Mouse (Mus musculus) hindbrain, embryonic 12.5 days (tissue): ENCODE data around the gene Zfp536. TPM values are rescaled to one million over a fixed set of nuclear protein-coding genes. Genes with fewer than 3 reads are reported as not detected.

ENCODE experiments used
- ATAC-seq: fragments of 200-750 bp; cut with Nextera tagmentation; 2 replicates; pipeline ENCODE4 v1.8.0; 2017; ENCODE audit warnings: moderate TSS enrichment; ENCODE audit not compliant: low FRiP score
- H3K27ac ChIP-seq: fragments of 300-500 bp; sonication (generic); 2 replicates; pipeline ENCODE4 v1.5.1; 2016; ENCODE audit warnings: mild to moderate bottlenecking
- H3K27me3 ChIP-seq: fragments of 300-500 bp; sonication (generic); 2 replicates; pipeline ENCODE4 v1.6.1; 2016; ENCODE audit warnings: mild to moderate bottlenecking
- H3K36me3 ChIP-seq: fragments of 300-500 bp; sonication (generic); 2 replicates; pipeline ENCODE4 v1.6.1; 2016; ENCODE audit warnings: mild to moderate bottlenecking
- H3K4me1 ChIP-seq: fragments of 300-500 bp; sonication (generic); 2 replicates; pipeline ENCODE4 v1.6.1; 2016
- H3K4me2 ChIP-seq: fragments of 300-500 bp; sonication (generic); replicated peaks from 2 replicates; pipeline ENCODE4 v1.6.1; 2016; ENCODE audit warnings: mild to moderate bottlenecking
- H3K4me3 ChIP-seq: fragments of 300-500 bp; sonication (generic); 2 replicates; pipeline ENCODE4 v1.5.1; 2016; ENCODE audit warnings: mild to moderate bottlenecking
- H3K9ac ChIP-seq: fragments of 300-500 bp; sonication (generic); 2 replicates; pipeline ENCODE4 v1.6.1; 2016; ENCODE audit warnings: mild to moderate bottlenecking, moderate library complexity
- H3K9me3 ChIP-seq: fragments of 300-500 bp; sonication (generic); replicated peaks from 2 replicates; pipeline ENCODE4 v1.6.1; 2016; ENCODE audit warnings: mild to moderate bottlenecking
- WGBS: fragments of 180-500 bp; shearing (Covaris S2); methylation state at CpG from one replicate; pipeline ENCODE4 v1.1.7; 2016; 5-methylcytosine and 5-hydroxymethylcytosine counted together
- polyA plus RNA-seq: library from polyadenylated mRNA; unstranded; fragments of >200 nt; fragmentation: Nextera tagmentation; extraction: Ambion mirVana; gene quantifications from 2 replicates; pipeline ENCODE4 v1.2.1, GENCODE M21; 2016

Zfp536 gene
- polyA plus RNA-seq, 1 experiment from 2014 or later: 49.1 TPM

GRCm38 (mm10) chr7:37581262-37581661, 192.2 kb downstream of the Zfp536 start:
- Histone ChIP-seq H3K9ac (no peak overlapping the region), H3K4me1 (peaks cover 3% of the 10 kb centered on the region), H3K9me3 (no peaks in the 10 kb centered on the region), H3K27me3 (no peaks in the 10 kb centered on the region), H3K27ac (no peak overlapping the region), H3K4me2 (no peak overlapping the region), H3K4me3 (no peak overlapping the region), H3K36me3 (no peaks in the 10 kb centered on the region)
- no peak for ATAC-seq
- 79% methylated on average over 3 of the region's 3 CpGs for WGBS

- H3K9me3 ChIP-seq: no peaks in the 10 kb centered on the region
- no peak for ATAC-seq
- H3K4me1 ChIP-seq: peaks cover 3% of the 10 kb centered on the region
- H3K27me3 ChIP-seq: no peaks in the 10 kb centered on the region
- no peak overlapping the region for H3K9ac ChIP-seq
- no peaks in the 10 kb centered on the region for H3K36me3 ChIP-seq
- H3K4me3 ChIP-seq: no peak overlapping the region
- no peak overlapping the region for H3K4me2 ChIP-seq
- 55% methylated on average over 5 of the region's 5 CpGs for WGBS
- no peak overlapping the region for H3K27ac ChIP-seq
These were observed 192.9 kb downstream of the Zfp536 start for GRCm38 (mm10) chr7:37580554-37580953.

GRCm38 (mm10) chr7:37572021-37572420, 201.4 kb downstream of the Zfp536 start:
- Histone ChIP-seq H3K4me3 (no peak overlapping the region), H3K9ac (no peak overlapping the region), H3K4me1 (peaks cover 19% of the 10 kb centered on the region), H3K27ac (no peak overlapping the region), H3K36me3 (peaks cover 16% of the 10 kb centered on the region), H3K4me2 (no peak overlapping the region), H3K9me3 (no peaks in the 10 kb centered on the region), H3K27me3 (no peaks in the 10 kb centered on the region)
- no peak for ATAC-seq
- 97% methylated on average over 7 of the region's 7 CpGs for WGBS

- Histone ChIP-seq H3K4me3 (no peak overlapping the region), H3K4me2 (no peak overlapping the region), H3K9ac (no peak overlapping the region), H3K4me1 (peaks cover 48% of the 10 kb centered on the region), H3K9me3 (no peaks in the 10 kb centered on the region), H3K36me3 (peaks cover 16% of the 10 kb centered on the region), H3K27ac (no peak overlapping the region), H3K27me3 (no peaks in the 10 kb centered on the region)
- 76% methylated on average over 31 of the region's 31 CpGs for WGBS
- ATAC-seq: no peak
These were observed 204.5 kb downstream of the Zfp536 start for GRCm38 (mm10) chr7:37568811-37569500.

GRCm38 (mm10) chr7:37568041-37568440, 205.4 kb downstream of the Zfp536 start:
- 84% methylated on average over 14 of the region's 14 CpGs for WGBS
- no peak overlapping the region for H3K4me2 ChIP-seq
- no peak for ATAC-seq
- H3K9ac ChIP-seq: no peak overlapping the region
- H3K27ac ChIP-seq: no peak overlapping the region
- no peaks in the 10 kb centered on the region for H3K9me3 ChIP-seq
- H3K4me1 ChIP-seq: peaks cover 54% of the 10 kb centered on the region
- H3K4me3 ChIP-seq: no peak overlapping the region
- H3K36me3 ChIP-seq: peaks cover 16% of the 10 kb centered on the region
- H3K27me3 ChIP-seq: no peaks in the 10 kb centered on the region

- no peak overlapping the region for H3K4me3 ChIP-seq
- peak overlapping the region; percentile 7 for H3K4me2 ChIP-seq
- H3K4me1 ChIP-seq: peaks cover 71% of the 10 kb centered on the region
- no peaks in the 10 kb centered on the region for H3K27me3 ChIP-seq
- ATAC-seq: peak; percentile 13; the same call in 1 of the 2 replicates
- H3K9ac ChIP-seq: no peak overlapping the region
- no peaks in the 10 kb centered on the region for H3K9me3 ChIP-seq
- H3K36me3 ChIP-seq: peaks cover 16% of the 10 kb centered on the region
- 10% methylated on average over 9 of the region's 9 CpGs for WGBS
- peak overlapping the region; percentile 70 for H3K27ac ChIP-seq
These were observed 207.4 kb downstream of the Zfp536 start for GRCm38 (mm10) chr7:37566019-37566418.

GRCm38 (mm10) chr7:37565371-37565770, 208.1 kb downstream of the Zfp536 start:
- no peaks in the 10 kb centered on the region for H3K27me3 ChIP-seq
- H3K9me3 ChIP-seq: no peaks in the 10 kb centered on the region
- WGBS: 35% methylated on average over 8 of the region's 8 CpGs
- peak overlapping the region; percentile 7 for H3K4me2 ChIP-seq
- H3K4me3 ChIP-seq: no peak overlapping the region
- H3K4me1 ChIP-seq: peaks cover 76% of the 10 kb centered on the region
- H3K9ac ChIP-seq: no peak overlapping the region
- H3K27ac ChIP-seq: peak overlapping the region; percentile 70
- no peak for ATAC-seq
- H3K36me3 ChIP-seq: peaks cover 16% of the 10 kb centered on the region

- Histone ChIP-seq H3K4me3 (no peak overlapping the region), H3K9me3 (no peaks in the 10 kb centered on the region), H3K9ac (peak overlapping the region; percentile 33; the same call in 1 of the 2 replicates), H3K36me3 (peaks cover 16% of the 10 kb centered on the region), H3K4me1 (peaks cover 80% of the 10 kb centered on the region), H3K27me3 (no peaks in the 10 kb centered on the region), H3K4me2 (peak overlapping the region; percentile 29), H3K27ac (peak overlapping the region; percentile 81)
- 4% methylated on average over 10 of the region's 10 CpGs for WGBS
- no peak for ATAC-seq
These were observed 208.8 kb downstream of the Zfp536 start for GRCm38 (mm10) chr7:37564644-37565043.

GRCm38 (mm10) chr7:37563831-37564400, 209.5 kb downstream of the Zfp536 start:
- no peak overlapping the region for H3K4me3 ChIP-seq
- 0 out of 2 replicates have a peak overlapping the region, but pooled peaks have one; percentile 29 for H3K4me2 ChIP-seq
- no peak for ATAC-seq
- H3K27ac ChIP-seq: peak overlapping the region; percentile 81
- no peaks in the 10 kb centered on the region for H3K27me3 ChIP-seq
- 12% methylated on average over 6 of the region's 6 CpGs for WGBS
- H3K9me3 ChIP-seq: no peaks in the 10 kb centered on the region
- H3K36me3 ChIP-seq: peaks cover 14% of the 10 kb centered on the region
- H3K4me1 ChIP-seq: peaks cover 78% of the 10 kb centered on the region
- 0 out of 2 replicates have a peak overlapping the region, but pooled peaks have one; percentile 33 for H3K9ac ChIP-seq

- peaks cover 7% of the 10 kb centered on the region; the same call in 1 of the 2 replicates for H3K36me3 ChIP-seq
- WGBS: 5% methylated on average over 8 of the region's 8 CpGs
- H3K4me3 ChIP-seq: no peak overlapping the region
These were observed 210.3 kb downstream of the Zfp536 start for GRCm38 (mm10) chr7:37563171-37563574.

GRCm38 (mm10) chr7:37562505-37562904, 210.9 kb downstream of the Zfp536 start:
- WGBS: 16% methylated on average over 7 of the region's 7 CpGs
- H3K9me3 ChIP-seq: no peaks in the 10 kb centered on the region
- ATAC-seq: peak; percentile 27; the same call in 1 of the 2 replicates
- peaks cover under 1% of the 10 kb centered on the region; the same call in 1 of the 2 replicates for H3K36me3 ChIP-seq
- H3K4me2 ChIP-seq: peak overlapping the region; percentile 45
- no peak overlapping the region for H3K4me3 ChIP-seq
- no peaks in the 10 kb centered on the region for H3K27me3 ChIP-seq
- H3K9ac ChIP-seq: peak overlapping the region; percentile 23; the same call in 1 of the 2 replicates
- peaks cover 66% of the 10 kb centered on the region for H3K4me1 ChIP-seq
- H3K27ac ChIP-seq: peak overlapping the region; percentile 86

More at GRCm38 (mm10) chr7:37563171-37563574, 210.3 kb downstream of the Zfp536 start:
- no peaks in the 10 kb centered on the region for H3K27me3 ChIP-seq
- peak overlapping the region; percentile 45 for H3K4me2 ChIP-seq
- ATAC-seq: peak; percentile 55
- H3K4me1 ChIP-seq: peaks cover 71% of the 10 kb centered on the region
- 0 out of 2 replicates have a peak overlapping the region, but pooled peaks have one; percentile 23 for H3K9ac ChIP-seq
- H3K27ac ChIP-seq: peak overlapping the region; percentile 86
- H3K9me3 ChIP-seq: no peaks in the 10 kb centered on the region

GRCm38 (mm10) chr7:37560581-37560980, 212.9 kb downstream of the Zfp536 start:
- H3K9ac ChIP-seq: no peak overlapping the region
- no peak overlapping the region for H3K4me2 ChIP-seq
- ATAC-seq: no peak
- no peaks in the 10 kb centered on the region for H3K27me3 ChIP-seq
- no peaks in the 10 kb centered on the region for H3K36me3 ChIP-seq
- no peaks in the 10 kb centered on the region for H3K9me3 ChIP-seq
- H3K27ac ChIP-seq: no peak overlapping the region
- no peak overlapping the region for H3K4me3 ChIP-seq
- H3K4me1 ChIP-seq: peaks cover 47% of the 10 kb centered on the region
- 76% methylated on average over 7 of the region's 7 CpGs for whole genome bisulfite sequencing
